Mouse (Mus musculus) cerebellum, adult 8-10 months (tissue): ENCODE measurements around the gene C730034F03Rik.

Experiments used
- DNase-seq: peaks from one replicate; pipeline ENCODE4 v3.0.0; 2022

Gene C730034F03Rik

DNA sequence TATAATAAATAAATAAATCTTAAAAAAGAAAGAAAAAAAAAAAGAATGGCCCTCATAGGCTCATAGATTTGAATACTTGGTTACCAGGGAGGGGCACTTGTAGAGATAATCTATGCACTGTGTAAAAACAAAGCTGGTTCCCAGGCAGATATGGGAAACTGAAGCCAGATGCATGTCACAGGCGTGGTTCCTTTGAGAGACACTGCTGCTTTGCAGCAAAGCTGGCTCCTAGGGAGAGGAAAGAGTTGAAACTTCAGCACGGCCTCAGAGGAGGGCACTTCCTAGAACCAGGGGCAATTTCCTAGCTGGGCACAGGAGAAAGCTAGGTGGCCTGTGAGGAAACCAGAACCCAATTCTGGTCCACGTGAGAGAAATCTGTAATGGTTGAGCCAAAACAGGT lies 4.7 kb downstream of the C730034F03Rik start:
- DNase-seq, result no peak

DNA sequence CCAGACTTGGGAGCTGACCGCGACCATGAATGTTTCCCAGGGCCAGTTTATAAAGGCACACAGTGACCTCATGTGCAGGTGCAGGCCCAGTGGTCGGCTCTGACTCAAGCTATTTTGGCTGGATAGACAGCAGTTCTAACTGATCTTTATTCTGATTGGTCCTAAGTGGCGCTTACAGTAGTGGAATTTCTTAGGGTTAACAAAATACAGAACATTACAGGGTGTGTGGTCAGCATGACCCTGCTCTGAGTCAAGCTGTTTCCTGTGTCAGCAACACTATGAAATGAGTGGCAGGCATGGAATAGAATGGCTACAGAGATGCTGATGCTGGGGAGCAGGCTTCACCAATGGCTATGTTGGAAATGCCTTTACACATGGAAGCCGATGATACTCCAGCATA lies 6.5 kb downstream of the C730034F03Rik start:
- DNase-seq, result no peak

DNA sequence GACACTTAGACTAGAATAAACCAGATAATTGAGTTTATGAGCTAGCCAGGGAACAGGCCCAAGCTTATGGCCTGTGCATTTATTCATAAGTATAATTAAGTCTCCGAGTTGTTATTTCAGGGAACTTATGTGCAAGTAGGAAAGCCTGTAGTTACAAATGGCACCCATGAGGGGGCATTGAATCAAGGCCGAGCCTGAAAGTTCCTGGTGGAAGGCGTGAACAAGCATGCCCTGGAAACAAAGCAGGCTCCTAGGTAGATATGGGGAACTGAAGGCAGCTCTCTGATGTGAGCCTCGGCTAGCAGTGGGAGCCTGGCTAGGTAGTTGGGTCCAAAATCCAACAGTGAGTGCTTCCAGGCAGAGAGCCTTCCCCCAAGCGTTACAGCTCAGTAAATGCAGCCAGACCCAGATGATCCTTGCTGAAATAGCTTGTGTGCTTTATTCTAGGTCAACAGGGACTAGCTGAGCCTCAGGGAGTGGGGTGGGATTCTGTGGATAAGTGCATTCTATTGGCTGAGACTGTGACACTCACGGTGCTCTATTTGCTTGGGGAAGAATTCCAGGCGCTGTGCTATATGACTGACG lies 13.2 kb downstream of the C730034F03Rik start:
- DNase-seq, result no peak

DNA sequence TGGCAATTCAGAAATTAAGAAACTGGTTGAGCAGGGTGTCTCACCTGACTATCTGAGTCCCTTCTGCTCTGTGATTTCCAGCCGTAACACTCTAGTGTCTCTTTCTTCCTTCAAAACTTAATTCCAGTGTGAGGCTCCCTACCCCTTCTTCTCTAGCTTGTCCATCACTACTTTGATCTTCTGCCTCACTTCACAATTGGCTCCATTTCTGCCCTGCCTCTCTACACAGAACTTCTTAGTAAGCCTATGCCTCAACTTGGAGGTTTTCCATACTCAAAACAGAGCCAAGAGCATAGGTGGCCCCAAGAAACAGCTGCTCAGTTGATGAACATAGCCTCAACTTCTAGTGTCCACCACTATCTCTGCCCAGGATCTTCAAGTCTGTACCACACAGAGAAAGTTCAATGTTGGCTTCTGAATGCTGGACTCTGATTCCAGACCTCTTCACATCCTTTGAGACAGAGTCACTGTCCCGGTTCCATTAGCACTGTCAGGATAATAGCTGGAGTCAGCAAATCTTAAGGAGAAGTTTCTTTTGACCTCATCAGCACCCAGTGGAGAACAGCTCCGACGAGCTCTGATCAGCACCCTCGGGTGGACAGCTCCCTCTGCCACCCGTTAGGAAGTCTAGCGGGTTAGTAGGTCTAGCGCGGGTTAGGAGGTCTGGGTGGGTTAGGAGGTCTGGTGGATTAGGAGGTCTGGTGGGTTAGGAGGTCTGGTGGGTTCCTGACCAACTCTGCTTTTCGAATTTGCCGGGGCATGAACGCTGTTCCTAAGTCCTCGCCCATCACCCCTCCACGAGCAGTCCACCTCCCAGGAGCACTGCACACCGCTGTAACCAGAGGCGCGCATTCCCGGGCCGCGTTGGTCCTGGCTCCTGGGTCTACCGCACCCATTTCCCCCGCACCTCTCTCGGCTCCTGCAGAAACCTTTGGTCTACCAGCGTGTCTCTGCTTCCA lies 23.8 kb downstream of the C730034F03Rik start:
- DNase-seq, result peak; percentile 18

DNA sequence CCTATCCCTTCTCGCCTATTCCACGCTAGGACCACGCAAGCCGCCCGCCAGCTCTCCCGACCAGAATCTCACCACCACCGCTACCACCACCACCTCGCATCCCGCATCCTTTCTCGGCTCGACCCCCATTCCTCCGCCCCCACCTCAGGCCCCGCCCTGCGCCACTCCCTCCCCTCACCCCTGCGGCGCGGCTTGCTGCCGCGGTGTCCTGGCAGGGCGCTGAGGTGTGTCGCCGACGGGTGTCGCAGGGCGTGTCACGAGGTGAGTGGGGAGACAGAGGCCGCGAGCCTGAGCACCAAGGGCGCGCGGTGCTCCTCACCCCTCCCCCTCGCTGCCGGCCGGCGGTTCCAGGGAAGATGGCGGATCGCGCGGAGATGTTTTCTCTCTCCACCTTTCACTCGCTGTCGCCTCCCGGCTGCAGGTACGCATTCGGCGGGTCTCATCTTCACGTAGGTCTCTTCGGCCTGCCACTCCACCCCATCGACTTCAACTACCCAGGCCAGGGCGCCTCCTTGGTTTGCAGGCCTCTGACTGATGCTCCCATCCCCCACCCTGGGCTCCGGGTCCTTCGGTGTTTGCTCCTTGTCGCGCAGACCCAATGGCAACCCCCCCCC lies 24.6 kb downstream of the C730034F03Rik start, which contains the start of gene Mapk8ip2:
Mapk8ip2 (plus strand) TSS at position 49 of the 614 bp plus-strand sequence.
- DNase-seq, result peak; percentile 79

DNA sequence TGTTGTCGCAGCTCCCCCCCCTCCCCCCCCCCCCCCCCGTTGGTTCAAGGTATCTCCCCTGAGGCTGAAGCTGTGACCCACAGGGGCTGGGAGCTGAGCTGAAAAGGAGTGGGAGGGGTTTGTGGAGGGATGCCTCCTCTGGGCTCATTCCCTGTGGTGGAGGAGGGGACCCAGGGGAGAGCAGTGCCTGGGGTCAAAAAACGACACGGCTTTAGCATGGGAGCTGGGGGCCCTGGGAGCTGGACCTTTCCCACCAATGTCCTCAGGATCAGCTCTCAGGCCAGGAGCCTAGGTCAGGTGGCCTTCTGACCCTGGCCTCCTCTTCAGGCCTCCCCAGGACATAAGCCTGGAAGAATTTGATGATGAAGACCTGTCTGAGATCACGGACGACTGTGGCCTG lies 25.5 kb downstream of the C730034F03Rik start:
- DNase-seq, result no peak

DNA sequence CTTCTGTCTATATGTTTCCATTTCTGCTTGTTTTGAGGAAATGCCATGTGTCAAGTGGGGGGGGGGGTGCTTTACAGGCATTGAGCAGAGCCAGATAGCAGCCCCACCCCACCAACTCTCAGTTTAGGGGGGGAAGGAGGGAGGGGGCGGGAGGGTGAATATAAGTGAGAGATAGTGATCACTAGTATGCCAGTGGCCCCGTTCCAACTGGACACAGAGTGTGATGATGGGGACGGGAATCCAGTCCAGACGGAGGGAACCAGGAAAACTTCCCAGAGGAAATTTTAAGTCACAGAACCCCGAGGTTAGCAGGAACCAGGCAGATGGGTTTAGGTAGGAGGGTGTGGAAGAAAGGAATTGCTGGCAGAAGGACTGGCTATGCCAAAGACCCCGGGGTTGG lies 26.3 kb downstream of the C730034F03Rik start:
- peak; percentile 30 for DNase-seq

DNA sequence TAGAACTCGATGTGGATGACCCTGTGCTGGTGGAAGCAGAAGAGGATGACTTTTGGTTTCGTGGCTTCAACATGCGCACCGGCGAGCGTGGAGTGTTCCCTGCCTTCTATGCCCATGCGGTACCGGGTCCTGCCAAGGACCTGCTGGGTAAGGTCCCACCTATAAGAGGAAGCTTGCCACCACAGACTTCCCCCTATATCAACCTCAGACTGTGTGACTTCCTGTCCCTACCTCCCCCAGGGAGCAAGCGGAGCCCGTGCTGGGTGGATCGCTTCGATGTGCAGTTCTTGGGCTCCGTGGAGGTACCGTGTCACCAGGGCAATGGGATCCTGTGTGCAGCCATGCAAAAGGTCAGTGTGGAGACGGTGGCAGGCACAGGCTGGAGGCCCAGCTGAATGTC lies 29.6 kb downstream of the C730034F03Rik start:
- DNase-seq, result no peak

DNA sequence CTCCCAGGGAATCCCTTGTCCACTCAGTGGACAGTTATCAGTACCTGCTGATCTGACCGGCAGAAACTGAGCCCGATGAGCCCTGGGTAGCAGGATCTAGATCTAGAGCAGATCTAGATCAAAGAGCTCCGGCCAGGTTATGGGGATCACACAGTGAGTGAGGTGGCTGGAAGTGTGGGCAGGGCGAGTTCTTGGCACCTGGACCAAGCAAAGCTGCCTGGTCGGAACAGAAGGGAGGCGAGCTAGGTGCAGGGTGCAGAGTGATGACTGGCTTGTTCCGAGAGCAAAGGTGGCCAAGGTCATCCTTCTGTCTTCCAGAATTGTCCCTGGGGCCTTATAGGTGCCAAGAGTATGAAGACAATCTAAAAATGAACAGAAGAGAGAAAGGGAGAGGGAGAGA lies 30.4 kb downstream of the C730034F03Rik start:
- DNase-seq, result no peak

DNA sequence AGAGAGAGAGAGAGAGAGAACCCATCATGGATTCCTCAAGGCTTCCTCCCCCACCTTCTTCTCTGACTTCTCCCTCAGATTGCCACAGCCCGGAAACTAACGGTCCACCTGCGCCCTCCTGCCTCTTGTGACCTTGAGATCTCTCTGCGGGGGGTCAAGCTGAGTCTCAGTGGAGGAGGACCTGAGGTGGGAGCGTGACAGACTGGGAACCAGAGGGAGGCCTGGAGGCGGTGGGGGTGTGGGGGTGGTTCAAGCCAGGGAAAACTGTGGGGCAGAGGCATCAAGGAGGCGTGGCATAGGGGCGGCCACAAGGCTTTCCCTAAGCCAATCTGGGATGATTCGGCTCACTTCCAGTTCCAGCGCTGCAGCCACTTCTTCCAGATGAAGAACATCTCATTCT lies 30.9 kb downstream of the C730034F03Rik start:
- peak; percentile 58 for DNase-seq

DNA sequence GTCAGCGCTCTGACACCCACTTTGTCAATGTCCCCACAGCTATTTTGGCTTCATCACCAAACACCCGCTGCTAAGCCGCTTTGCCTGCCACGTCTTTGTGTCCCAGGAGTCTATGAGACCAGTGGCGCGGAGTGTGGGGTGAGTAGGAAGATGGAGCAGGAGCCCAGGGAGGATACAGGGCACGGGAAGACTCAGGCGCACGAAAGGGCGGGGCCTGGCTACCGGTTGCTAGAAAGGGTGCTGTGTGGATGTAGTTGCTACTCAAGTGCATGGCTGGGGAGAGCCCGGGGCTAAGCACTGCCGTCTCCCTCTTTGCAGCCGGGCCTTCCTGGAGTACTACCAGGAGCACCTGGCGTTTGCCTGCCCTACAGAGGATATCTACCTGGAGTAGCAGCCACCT lies 31.9 kb downstream of the C730034F03Rik start:
- no peak for DNase-seq

DNA sequence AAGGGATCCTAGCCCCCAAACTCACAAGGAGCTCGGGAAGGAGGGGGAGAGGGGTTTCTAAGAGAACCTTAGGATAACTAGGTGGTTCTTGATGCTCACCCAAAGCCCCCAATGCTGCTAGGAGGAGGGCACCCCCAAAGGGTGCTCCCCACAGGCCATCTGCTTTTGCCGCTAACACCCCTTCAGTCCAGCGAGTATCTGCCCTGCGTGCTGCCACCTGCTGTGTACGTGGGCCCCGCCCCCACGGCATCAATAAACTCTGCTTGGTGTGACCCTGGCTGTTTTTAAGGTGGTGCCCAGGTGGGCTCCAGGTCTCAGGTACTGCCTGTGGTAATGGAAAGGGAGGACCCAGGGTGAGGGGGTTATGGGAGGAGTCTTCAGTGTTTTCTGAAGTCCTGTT lies 32.8 kb downstream of the C730034F03Rik start:
- DNase-seq, result no peak

DNA sequence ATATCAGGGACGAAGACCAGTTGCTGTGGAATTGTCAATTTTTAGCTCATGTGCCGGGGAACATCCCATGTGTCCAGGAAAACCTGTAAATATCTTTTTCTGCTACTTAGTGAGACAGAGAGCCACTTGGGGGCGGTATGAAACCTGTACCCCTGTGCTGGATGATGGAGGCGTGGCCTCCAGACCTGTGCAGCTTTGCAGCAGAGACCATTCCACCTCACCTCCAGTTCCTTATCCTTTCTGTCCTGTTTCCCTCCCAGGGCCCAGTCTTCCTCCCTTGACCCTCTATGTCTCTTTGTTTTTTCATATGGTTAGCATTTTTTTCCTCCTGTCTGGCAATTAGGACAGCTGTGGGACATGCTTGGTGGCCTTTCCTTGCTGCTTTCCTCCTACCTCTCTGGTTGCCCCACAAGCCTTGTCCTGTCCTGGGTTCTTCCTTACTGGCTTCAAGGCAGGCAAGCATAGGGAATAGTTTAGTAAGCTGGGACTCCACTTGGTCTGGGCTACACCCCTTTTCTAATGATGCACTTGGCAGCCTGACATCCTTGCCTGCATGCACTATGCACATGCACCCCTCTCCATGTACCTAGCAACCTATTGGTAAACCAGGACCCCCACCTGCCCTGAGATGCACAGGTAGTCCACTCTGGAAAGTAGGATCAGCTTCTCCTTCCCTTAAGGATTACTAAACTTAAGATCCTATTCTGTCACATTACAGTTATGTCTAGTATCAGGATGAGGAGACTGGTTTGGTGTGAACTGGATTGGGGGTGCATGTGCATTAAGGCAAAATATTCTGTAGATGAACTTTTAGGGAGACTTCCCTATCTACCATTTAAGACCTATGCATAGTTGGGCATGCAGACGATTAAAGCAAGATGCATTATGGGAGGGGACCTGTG lies 34.2 kb downstream of the C730034F03Rik start:
- no peak for DNase-seq

DNA sequence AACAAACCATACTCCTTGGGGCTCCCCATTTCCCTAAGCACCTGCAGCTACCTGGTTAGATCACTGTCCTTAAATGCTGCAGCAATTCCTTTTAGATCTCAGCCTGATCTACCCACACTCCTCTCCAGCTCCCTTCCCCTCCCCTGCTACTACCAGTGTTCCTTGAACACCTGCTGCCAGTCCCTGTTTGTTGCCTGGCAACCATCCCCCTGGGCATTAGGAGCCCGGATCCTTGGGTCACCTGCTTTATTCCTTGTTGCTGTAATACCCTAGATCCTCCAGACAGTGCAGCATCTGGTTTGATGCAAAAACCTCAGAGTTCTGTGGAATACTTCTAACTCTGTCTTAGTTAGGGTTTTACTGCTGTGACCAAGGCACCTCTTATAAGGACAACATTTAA lies 35.7 kb downstream of the C730034F03Rik start:
- DNase-seq, result no peak

DNA sequence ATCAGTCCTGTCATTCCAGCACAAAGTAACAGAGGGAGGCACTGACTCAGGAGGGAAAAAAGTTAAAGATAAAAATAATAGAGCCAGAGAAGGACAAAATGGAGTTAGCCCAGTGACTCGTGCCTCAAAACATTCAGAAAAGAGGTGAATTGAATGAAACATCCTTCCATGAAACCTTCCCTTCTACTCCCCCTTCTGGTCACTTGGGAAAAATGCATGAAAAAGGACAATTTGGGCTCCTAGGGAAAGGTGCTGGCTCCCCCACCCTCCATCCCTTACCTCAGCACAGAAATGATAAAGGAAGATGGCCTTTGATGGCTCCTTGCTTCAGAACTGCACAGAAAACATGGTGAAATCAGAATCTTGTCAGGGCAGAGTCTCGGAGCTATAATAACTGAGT lies 39.2 kb downstream of the C730034F03Rik start:
- DNase-seq, result no peak

DNA sequence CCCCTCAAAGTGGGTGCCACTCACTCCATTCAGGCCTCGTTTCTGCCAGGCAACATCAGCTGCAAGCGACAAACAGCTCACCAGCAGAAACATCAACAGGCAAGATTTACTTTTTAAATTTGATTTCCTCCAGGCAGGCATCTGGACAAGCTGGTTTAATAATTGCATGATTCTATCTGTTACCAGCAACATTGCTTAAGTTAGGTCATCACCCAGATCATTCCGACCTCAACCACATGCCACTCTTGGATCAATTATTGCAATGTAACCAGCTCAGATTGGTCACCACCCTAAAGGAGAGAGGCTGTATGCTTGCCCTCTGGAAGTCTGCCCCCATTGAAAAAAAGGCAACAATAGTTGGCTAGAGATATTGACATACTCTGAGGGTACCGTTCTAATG lies 42.1 kb downstream of the C730034F03Rik start:
- no peak for DNase-seq

DNA sequence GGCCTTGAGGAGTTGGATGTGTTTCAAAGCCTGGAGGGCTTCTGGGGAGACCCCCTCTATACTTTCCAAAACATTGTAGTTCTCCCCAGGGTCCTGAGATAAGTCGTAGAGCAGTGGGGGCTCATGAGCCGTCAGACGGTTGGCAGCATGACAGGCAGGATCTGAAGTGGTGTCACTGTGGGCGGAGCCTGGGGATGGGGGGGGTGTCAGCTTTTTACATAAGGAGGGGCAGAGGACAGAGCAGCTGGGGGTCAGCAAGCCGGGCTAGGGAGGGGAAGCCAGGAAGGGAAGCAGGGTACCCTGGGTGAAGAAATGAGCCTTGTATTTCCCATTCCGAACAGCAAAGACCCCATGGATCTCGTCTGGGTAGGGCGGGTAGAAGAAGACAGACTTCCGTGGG lies 44.0 kb downstream of the C730034F03Rik start:
- DNase-seq, result no peak

DNA sequence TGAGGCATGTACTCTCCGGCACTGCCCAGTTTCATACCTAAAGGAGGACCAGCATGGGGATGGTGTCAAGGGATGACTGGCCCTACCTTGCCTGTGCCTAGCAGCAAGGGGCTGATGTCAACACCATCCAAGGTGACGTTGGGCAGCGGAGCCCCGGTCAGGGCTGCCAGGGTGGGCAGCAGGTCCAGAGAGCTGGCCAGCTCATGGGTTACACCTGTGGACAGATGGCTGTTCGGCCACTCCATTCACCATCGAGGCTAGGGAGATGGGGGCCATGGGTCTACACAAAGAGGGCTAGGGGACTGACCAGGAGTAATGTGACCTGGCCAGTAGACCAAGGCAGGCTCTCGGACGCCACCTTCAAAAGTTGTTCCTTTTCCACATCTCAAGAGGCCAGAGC lies 44.5 kb downstream of the C730034F03Rik start:
- no peak for DNase-seq

DNA sequence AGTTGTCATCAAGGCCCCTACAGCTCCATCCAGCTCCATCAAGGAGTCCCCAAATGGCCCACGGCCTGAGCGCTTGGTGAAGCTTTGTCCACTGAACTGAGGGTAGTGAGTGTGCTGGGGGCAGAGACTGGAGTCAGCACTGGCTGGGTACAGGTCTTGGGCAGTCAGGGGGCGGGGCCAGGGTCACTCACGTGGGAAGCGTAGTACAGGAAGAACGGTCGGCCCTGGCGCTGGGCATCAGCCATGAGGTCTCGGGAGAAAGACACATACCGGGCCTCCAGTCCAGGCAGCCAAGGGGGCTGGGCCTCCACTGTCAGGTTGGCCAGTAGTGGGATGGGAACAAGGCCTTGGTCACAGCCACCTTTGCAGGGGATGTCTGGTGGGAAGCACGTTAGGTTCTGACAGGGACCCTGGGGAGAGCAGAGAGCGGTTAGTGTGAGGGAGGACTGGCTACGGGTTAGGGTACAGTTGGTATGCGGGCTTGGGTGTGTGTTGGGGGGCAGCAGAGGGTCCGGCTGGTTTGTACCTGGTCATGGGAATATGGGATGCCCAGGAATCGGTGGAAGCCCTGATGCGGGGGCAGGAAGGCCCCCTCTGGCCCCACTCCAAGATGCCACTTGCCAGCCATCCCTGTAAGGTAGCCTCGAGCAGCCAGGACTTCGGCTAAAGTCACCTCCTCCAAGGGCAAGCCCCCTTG lies 45.4 kb downstream of the C730034F03Rik start:
- no peak for DNase-seq

DNA sequence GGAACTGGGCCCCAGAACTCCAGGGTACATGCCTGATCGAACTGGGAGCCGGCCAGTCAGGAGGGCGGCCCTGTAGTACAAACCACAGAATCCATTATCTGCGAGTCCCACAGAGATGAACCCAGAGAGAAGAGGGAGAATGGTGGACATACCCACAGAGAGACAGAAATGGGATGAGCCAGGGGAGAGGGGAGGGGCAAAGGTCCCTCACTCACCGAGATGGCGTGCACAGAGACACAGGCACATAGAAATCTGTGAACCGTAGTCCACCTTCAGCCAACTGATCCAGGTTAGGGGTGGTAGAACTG lies 45.9 kb downstream of the C730034F03Rik start:
- DNase-seq, result no peak

DNA sequence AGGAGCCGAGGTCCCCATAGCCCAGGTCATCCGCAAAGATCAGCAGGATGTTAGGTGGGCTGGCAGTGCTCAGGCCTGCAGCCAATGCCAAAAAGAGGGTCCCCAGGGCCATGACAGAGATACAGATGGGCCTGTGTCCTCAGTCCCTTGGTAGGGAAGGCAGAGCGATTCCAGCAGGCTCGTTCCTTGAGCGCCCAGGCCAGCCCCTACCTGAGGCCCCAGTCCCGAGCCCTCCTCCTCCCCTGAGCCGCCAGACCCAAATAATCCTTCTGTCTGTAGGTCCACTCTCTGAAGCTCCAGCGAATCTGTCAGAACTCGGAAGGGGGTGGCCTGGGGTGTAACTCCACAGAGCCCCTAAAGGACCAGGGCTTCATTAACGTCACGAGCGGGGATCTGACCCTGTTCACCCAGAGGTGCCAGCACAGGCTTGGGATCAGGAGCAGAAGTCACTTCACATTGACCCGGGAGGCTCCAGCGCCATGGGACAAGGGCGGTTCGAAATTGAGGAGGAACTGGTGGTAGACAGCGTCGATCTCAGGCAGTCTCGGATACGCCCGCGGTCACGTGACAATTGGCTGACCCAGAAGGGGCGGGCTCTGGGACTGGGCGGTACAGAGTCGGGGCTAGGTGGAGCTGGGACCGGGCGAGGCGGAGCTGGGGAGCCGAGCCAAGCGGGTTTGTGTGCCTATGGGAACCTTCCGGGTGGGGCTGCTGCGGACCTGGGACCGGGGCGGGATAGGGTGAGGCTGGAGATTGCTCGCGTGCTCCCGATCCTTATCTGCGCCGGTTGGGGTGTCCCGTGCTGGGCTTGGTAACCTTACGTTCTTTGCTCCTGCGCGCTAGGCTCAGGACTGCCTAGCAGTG lies 46.5 kb downstream of the C730034F03Rik start:
- peak; percentile 94 for DNase-seq

DNA sequence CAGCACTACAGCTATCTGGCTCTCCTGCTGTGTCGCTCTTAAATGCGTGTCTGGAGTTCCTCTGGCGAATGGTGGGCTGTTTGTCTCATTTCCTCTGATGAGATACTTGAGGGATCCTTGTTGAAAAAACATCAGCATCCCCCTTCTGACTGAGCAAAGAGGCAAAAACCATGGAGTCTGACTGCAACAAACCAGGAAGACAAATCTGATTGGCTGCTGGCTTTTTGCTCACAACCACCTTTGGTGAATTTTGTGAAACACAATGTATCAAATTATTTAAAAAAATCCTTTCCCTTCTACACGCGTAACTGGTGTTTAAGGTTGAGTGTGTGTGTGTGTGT lies 47.1 kb downstream of the C730034F03Rik start:
- DNase-seq, result no peak
